Mouse (Mus musculus) gastrocnemius, adult 8-10 months (tissue): ENCODE data around the gene Cts8. TPM values are rescaled to one million over a fixed set of nuclear protein-coding genes. Genes with fewer than 3 reads are reported as not detected.

Experiments
- DNase-seq, 2 experiments: peaks; one replicate each; pipeline ENCODE4 v3.0.0; 2022; ENCODE audit warnings: low spot score in 2 of 2
- total RNA-seq, 4 experiments: library from RNA; stranded (reverse); gene quantifications; 2 replicates each; pipeline ENCODE4 v1.2.4; 2022

Gene Cts8
- not detected for total RNA-seq

GRCm38 (mm10) chr13:61255258-61255657 is at the start of gene Cts8:
Gene Cts8, minus strand, starts transcription at chr13:61255358.
- no peak for DNase-seq

GRCm38 (mm10) chr13:61288739-61289138 is 33.6 kb upstream of the Cts8 start, which contains the start of gene Gm49398:
Gene Gm49398, minus strand, starts transcription at chr13:61288839.
- DNase-seq = no peak

- DNase-seq = peak; percentile 3 to 7
These were observed 13.8 kb downstream of the Cts8 start for GRCm38 (mm10) chr13:61241076-61241947.

DNA sequence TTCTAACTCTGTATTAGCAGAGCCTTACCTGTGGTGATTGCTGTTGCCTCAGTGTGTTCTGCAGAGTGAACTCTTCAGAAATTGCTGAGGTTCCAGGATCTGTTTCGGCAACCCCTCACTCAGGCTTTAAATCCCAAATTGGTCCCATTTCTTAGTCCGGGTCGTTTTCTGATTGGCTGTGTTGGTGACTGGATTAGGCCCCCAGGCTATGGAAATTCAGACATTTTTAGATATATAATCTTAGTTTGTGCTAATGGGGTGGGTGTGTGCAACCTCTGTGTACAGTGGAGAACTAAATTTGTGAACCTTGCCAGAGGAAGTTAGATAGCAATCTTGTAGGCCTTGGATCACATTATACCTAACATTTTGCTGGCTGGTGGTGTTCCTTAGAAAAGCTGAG is 51.8 kb downstream of the Cts8 start, which contains the start of gene Cts6:
TSS of gene Cts6 (minus strand) at position 101 of the 400 bp plus-strand sequence.
- DNase-seq = no peak

Other genes with a start within 250 kb of the Cts8 start
- gene Ctsj, start 249.4 kb downstream of the Cts8 start, total RNA-seq = not detected
- not detected for gene Ctsq, start 214.7 kb downstream of the Cts8 start, total RNA-seq
- not detected for gene Ctsr, start 91.1 kb downstream of the Cts8 start, total RNA-seq
- not detected for gene Cts6, start 51.9 kb downstream of the Cts8 start, total RNA-seq
- gene Gm49398, start 33.5 kb upstream of the Cts8 start, total RNA-seq = not detected
- gene Cts7, start 102.8 kb upstream of the Cts8 start, total RNA-seq = not detected